Mouse (Mus musculus) layer of hippocampus, adult 2 months (tissue): ENCODE data around the gene Lgals1. TPM values are rescaled to one million over a fixed set of nuclear protein-coding genes. Genes with fewer than 3 reads are reported as not detected.
"Not testable (repeated sequence)": the region's sequence is repeated elsewhere in the genome, so short reads cannot be mapped to it uniquely, and the experiment has no call there.

Source experiments
- DNase-seq, 2 experiments: peaks; one replicate each; pipeline ENCODE4 v3.0.0; 2022; ENCODE audit warnings: low spot score in 2 of 2
- H3K27ac ChIP-seq: fragments of 200-600 bp; 2 replicates; pipeline ENCODE4 v1.8.1; 2022
- H3K4me3 ChIP-seq: fragments of 200-600 bp; 2 replicates; pipeline ENCODE4 v1.8.1; 2022; ENCODE audit warnings: mild to moderate bottlenecking
- CTCF ChIP-seq: fragments of 200-600 bp; conservative IDR thresholded peaks from 2 replicates; pipeline ENCODE4 v1.8.1; 2022; ENCODE audit warnings: antibody characterized with exemption, mild to moderate bottlenecking, moderate library complexity
- long read RNA-seq, 2 experiments: library from polyadenylated mRNA; stranded (forward); transcript quantifications; one replicate each; pipeline ENCODE4 v2.0.0; 2021; ENCODE audit warnings: borderline mapping rate in 2 of 2
- total RNA-seq, 2 experiments: library from RNA; stranded (reverse); gene quantifications; 2 replicates each; pipeline ENCODE4 v1.2.3; 2021

Gene Lgals1
- 10 to 100 TPM; 18.9 to 20.2 TPM for total RNA-seq
- long read RNA-seq, experiment 1, transcript Lgals1-201 (4 exons, 800 nt): major isoform, 28 of 33 reads
- long read RNA-seq, experiment 1, partial matches to known transcripts: 4 of 33 reads
- long read RNA-seq, experiment 1, other reads (novel, unspliced or antisense): 1 of 33 reads
- long read RNA-seq, experiment 2, transcript Lgals1-201 (4 exons, 800 nt): major isoform, 28 of 29 reads
- long read RNA-seq, experiment 2, partial matches to known transcripts: 1 of 29 reads
- long read RNA-seq, experiment 2, other reads (novel, unspliced or antisense): 0 of 29 reads

DNA sequence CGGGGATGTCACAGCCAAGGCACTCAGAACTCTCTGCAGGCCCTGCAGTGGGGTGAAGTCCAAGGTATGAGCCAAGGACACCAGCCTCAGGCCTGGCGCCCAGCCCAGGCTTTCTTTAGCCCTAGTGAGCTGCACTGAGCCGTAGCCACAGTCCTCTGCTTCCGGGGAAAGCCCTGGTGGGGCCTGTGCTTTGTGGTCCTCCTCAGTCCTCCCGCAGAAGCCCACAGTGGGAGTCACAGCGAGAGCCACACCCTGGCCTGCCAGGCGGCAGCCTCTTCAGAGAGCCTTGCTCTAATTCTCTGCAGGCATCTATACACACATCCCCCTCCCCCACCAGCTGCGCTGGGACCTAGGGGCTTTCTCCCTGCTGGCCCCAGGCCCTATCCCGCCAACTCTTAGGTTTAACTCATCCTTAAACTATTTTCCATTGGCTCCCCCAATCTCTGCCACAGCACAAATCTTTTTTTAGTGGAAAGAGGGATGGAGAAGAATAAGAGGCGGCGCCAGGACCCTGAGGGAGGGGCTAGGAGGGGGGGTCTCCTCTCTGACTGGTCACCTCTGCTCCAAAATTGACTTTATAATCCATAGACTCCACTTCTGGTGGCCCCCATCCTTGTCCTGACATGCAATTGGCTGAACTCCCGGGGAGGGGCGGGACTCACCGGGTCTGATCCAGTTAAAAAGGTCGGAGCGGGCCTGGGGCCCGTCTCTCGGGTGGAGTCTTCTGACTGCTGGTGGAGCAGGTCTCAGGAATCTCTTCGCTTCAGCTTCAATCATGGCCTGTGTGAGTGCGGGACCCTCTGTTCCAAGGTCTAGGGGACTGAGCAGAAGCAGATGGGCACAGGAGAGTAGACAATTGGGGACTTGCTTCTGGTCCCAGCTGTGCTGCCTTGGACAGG, at the start of gene Lgals1:
Gene Lgals1 (plus strand): TSS at position 705 of the 899 bp plus-strand sequence.
- Histone ChIP-seq H3K27ac (peak within 1 kb of the TSS; percentile 53), H3K4me3 (peak within 1 kb of the TSS; percentile 50; the same call in 1 of the 2 replicates)
- DNase-seq: peak; percentile 48 to 57
- TF ChIP-seq CTCF: no peak

DNA sequence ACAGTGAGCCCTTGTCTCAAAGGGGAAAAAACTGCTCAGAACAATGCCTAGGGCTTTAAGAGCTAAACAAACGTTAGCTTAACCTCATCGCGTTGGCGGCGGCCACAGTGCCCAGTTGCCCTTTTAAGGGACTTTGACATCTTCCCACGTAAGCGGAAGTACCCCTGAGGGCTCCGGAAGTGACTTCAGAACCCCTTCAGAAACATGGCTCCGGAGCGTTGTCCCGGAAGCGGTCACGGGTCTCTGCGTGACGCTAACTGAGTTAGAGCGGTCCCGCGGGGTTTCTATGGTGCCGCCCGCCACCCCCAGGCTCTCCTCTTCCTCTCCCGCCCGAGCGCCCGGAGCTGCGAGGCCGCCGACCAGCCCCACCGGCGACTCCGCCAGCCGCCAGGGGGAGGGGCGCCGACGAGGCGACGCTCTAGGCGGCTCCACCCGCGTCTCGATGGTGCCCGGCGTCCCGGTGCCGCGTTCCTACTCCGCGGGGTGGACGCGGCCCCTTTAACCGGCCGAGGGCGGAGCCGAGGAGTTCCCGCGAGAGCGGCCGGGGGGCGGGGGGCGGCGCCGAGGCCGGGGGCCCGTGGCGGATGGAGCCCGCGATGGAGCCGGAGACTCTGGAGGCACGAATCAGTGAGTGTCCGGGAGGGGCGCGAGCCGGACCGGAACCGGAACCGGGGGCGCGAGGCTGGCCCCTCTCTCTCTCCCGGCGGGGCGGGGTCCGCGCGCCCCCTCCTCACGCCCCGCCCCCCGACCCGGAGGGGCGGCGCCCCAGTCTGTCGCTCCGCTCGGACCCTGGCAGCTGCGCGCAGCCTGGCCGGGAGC, 49.3 kb upstream of the Lgals1 start, which contains the start of gene Gga1:
Gene Gga1 (plus strand): TSS at position 200 of the 819 bp plus-strand sequence.
- peak within 1 kb of the TSS; percentile 92 for H3K4me3 ChIP-seq
- peak; percentile 95 to 96 for DNase-seq
- peak; percentile 54 for TF ChIP-seq CTCF
- peak within 1 kb of the TSS; percentile 97 for H3K27ac ChIP-seq

DNA sequence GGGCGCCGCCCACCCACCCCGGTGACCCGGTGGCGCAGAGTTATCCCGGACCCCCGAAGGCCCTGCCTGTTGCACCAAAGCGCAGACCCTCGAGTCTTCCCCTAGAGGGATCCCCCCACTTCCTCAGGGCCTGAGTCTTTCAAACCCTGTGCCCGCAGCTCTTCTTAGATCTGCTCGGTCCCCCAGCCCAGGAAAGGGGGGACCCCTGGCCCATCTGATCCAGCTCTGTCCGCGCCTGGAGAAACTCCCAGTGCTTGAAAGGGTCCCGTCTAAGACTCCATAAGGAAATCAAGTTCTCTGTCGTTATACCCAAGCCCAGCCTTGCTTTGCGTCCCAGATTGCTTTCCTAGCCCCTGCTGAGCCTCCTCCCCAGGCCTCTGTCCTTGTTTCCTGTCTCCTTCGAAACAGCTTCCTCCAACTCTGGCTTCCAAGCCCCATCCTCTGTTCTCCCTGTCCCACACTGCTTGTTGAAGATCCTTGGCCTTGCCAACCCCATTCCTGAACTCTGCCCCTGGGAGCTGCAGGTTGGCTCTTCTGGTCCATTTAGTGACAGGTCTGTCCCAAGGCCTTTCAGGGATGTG, 48.6 kb upstream of the Lgals1 start:
- Histone ChIP-seq H3K4me3 (peak overlapping the region; percentile 92), H3K27ac (peak overlapping the region; percentile 97)
- no peak for TF ChIP-seq CTCF
- no peak for DNase-seq

DNA sequence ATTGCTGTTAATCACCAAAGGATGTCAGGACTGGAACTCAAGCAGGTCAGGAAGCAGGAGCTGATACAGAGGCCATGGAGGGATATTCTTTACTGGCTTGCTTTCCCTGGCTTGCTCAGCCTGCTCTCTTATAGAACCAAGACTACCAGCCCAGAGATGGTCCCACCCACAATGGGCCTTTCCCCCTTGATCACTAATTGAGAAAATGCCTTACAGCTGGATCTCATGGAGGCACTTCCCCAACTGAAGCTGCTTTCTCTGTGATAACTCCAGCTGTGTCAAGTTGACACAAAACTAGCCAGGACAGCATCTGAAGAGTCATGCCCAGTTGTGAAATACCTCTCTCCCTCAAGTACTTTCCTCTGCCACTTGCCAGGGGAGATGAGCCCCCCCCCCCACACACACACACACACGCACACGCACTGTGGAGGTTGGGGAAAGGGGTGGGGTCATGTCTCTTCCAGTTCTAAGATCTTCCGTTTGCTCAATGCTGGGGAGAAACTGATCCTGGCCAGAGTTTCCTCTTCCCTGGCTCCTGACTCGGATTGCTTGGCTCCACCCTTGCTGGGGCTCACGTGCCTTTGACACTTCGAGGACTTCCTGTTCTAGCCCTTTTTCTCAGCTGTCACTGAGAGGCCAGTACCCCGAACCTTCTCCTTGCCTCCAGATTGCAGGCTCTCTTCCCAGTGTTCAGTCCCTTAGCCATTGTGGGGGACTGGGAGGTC, 47.6 kb upstream of the Lgals1 start:
- H3K27ac ChIP-seq, H3K4me3 ChIP-seq, DNase-seq: not testable (repeated sequence)

DNA sequence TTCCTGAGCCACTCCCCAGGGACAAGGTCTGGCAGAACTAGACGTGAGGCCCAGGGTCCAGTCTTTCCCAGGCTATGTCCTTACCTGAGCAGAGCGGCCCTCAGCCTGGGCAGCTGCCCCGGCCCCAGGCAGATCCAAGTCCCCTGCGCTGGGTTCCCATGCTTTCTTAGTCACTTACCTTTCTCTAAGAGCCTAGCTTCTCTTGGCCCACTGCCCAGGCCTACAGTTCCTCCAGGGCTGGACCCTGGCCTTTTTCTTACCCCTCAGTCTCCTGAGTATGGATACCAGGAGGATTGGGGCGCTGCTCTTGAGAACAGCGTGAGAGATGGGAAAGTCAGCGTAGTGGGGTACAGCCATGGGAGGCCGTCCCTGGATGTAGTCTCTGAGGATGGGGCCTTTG, 46.1 kb upstream of the Lgals1 start:
- H3K4me3 ChIP-seq: no peak overlapping the region
- TF ChIP-seq CTCF: no peak
- no peak overlapping the region for H3K27ac ChIP-seq
- DNase-seq: no peak

DNA sequence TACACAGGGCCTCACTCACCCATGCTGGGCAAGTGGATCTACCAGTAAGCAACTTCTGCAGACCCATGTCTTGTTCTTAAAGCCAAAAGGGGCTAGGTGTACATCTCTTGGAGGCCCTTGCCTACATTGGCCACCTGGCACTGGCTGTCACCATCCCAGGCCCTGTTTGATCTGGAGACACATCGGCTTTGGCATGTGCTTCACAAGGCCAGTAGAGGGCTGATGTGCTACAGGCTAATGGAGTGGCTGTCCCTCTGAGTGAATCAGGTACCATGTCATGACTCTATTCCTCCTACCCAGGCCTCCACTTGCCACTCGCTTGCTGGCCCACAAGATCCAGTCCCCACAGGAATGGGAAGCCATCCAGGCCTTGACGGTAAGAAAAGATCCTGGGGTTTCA, 44.7 kb upstream of the Lgals1 start:
- TF ChIP-seq CTCF: 0 out of 2 replicates have a peak, but pooled peaks have one; percentile 10
- H3K27ac ChIP-seq: no peak overlapping the region
- H3K4me3 ChIP-seq: no peak overlapping the region
- no peak for DNase-seq

DNA sequence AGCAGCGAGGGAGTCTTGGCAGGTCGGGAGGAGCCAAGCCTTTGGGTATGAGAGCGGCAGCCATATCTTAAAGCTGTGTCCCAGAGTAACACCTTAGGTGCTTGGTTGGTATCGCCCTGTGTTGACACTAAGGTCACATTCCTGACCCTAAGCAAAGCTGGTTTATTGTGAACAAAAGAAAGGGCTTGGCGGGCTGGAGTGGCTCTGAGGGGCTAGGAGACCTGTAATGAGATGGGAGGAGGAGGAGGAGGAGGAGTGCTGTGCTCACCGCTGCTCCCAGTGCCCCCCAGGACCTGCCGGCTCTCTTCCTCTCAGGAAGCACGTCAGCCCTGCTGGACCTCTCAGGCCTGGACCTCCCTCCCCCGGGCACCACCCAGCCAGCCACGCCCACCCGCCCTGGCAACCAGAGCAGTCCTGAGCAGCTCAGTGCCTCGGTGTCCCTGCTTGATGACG, 37.1 kb upstream of the Lgals1 start:
- H3K27ac ChIP-seq: no peak overlapping the region
- TF ChIP-seq CTCF: no peak

DNA sequence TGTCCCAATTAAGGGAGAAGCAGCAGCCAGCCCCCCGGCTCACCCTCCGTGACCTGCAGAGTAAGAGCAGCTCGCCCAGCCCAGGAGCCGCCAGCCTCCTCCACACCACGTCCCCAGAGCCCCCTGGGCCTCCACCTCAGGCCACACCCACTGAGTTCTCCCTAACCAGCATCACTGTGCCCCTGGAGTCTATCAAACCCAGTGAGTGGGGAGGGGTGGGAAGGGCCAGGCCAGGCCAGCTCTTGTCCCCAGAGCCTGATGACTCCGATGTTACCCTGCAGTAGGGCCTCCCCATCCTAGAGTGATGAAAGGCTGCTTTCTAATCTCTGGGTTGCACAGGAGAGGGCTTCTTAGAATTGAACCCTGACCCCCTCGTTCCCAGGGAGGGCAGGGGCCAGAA, 34.1 kb upstream of the Lgals1 start:
- Histone ChIP-seq H3K27ac (no peak overlapping the region), H3K4me3 (no peak overlapping the region)
- TF ChIP-seq CTCF: no peak
- no peak for DNase-seq

More for the DNA sequence above, 37.1 kb upstream of the Lgals1 start:
- no peak for DNase-seq
- no peak overlapping the region for H3K4me3 ChIP-seq

DNA sequence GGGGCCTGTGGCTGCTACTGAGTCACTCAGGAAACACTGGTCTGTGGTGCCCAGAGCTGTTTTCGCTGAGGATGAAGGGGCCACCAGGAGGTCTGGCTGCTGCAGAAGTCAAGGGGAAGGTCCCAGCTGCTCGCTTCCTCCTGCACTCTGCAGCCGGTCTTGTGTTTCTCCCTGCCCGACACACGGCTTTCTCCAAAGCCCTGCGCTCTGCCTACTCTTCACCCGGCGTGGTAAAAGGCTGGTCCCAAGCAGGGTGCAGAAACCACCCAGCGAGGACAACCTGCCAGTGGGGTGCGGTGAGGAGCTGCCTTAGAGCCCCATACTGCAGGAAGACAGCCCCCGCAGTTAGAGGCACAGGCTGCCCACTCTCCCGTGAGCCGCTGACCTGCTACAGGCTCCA, 31.8 kb upstream of the Lgals1 start:
- no peak for TF ChIP-seq CTCF
- Histone ChIP-seq H3K27ac (no peak overlapping the region), H3K4me3 (no peak overlapping the region)
- DNase-seq: no peak

DNA sequence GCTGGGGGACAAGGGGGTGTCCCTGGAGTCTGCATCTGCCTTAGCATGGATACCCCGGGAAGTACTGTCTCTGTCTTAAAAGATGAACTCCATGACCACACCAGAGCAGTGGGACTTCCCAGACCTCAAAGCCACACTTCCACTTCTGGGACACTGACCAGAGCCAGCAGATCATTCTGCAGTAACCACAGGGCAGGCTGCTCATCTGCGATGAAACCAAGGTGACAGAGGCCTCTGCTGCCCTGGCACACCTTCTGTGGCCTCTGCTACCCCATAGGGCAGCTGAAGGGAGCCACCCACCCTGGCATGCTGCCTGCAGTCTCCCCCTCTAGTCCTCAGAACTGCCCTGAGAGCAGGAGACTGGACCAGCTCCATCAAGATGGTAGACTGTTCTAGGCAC, 30.8 kb upstream of the Lgals1 start:
- H3K27ac ChIP-seq: no peak overlapping the region
- TF ChIP-seq CTCF: no peak
- DNase-seq: no peak
- no peak overlapping the region for H3K4me3 ChIP-seq

DNA sequence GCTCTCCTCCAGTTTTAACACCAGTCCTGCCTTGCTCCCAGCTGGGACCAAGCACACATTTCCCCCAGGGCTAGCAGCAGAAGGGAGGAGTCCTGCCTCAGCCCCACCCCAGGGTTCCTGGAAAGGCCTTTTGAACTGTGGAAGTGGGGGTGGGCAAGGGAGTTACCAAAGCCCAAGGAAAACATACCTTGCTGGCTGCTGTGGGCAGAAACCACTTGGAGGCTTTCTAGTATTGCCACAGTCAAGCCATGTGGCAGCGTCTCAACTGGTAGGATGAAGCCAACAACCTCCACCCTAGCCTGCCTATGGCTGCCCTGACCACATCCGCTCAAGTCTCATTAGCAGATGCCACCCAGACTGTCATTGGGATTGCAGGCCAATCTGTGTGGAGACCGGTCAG, 30.4 kb upstream of the Lgals1 start:
- no peak overlapping the region for H3K4me3 ChIP-seq
- no peak for DNase-seq
- TF ChIP-seq CTCF: no peak
- H3K27ac ChIP-seq: no peak overlapping the region

DNA sequence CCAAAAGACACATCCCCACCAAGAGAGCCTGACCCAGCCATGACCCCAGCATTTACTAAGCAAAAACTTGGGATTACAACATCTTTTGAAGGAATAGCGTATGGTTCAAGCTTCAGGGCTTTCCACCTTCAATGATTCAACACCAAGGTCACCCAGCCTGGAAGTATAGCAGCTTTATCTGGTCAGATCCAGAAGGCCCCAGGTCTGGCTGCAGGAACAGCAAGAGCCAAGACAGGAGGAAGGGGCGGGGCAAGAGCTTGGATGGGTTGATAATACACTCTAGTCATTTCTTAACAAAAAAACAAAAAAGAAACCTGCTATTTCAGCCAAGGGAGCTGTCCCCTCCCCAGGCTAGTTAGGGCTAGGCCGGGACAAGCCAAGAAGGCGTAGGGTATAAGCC, 29.0 kb upstream of the Lgals1 start:
- Histone ChIP-seq H3K4me3 (no peak overlapping the region), H3K27ac (no peak overlapping the region)
- no peak for TF ChIP-seq CTCF
- DNase-seq: no peak
